Comparison of ENCODE assay signal across 1 mouse cellular context in the genomic region with DNA sequence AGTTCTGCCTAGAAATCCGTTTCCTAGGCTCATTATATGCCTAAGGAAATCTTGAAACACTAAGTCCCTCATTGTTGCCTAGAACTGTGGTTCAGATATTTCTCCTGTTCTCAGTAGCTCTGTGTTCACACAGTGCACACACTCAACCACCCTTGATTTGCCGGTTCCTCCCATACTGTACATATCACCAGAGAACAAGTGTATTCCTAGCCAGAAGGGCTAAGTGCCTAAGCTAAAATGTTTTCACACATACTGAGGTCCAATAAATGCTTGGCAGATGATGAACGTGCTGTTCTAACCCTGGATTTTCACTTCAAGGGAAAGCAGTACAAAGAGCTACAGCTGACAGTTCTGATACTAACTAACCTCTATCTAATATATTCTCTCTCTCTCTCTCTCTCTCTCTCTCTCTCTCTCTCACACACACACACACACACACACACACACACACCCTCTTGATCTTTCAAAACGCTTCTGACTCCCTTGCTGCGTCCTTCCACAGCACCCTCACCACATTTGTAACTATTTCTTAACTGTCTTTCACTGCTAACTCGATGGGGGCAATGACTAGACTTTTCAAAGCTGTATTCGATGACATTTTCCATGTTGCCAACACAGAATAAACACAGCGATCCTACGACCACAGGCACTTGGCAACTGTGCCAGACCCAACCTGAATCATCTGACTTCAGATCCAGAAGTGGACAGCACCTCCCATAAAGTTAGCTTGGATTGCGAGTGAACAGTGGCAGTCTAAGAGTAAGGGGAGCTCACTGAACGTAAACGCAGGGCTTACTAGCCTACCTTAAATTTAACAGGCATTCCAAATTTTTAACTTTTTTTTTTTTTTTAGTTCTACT.
TF ChIP-seq lines count a peak whose summit lies in the region.

No protein-coding gene starts in this region.

TF ChIP-seq in C2C12, 6 proteins besides CTCF, POLR2A, EP300 and RAD21 (continued from another document):
- TF ChIP-seq FOSL1 (IDR thresholded peaks at IDR 0.05; ENCODE audit: insufficient read depth, low read length, poor library complexity, severe bottlenecking) = no peak
